Mouse (Mus musculus) forebrain, postnatal 0 days (tissue): ENCODE data around the gene Calm5. TPM values are rescaled to one million over a fixed set of nuclear protein-coding genes. Genes with fewer than 3 reads are reported as not detected.

Experiments used
- ATAC-seq: fragments of 200-750 bp; cut with Nextera tagmentation; 2 replicates; pipeline ENCODE4 v1.8.0; 2017; ENCODE audit warnings: mild to moderate bottlenecking, moderate library complexity
- DNase-seq: peaks from one replicate; pipeline ENCODE4 v3.0.0-alpha.2; 2015
- H3K27ac ChIP-seq: fragments of 300-500 bp; sonication (generic); 2 replicates; pipeline ENCODE4 v1.5.1; 2014; ENCODE audit warnings: low read depth, mild to moderate bottlenecking, antibody characterized with exemption, low read length, moderate library complexity, mixed read lengths
- H3K27me3 ChIP-seq: fragments of 300-500 bp; sonication (generic); 2 replicates; pipeline ENCODE4 v1.6.1; 2014; ENCODE audit warnings: mild to moderate bottlenecking, low read length, mixed read lengths; ENCODE audit not compliant: insufficient read depth
- H3K36me3 ChIP-seq: fragments of 300-500 bp; sonication (generic); 2 replicates; pipeline ENCODE4 v1.6.1; 2014; ENCODE audit warnings: mild to moderate bottlenecking, moderate library complexity; ENCODE audit not compliant: insufficient read depth
- H3K4me1 ChIP-seq: fragments of 300-500 bp; sonication (generic); 2 replicates; pipeline ENCODE4 v1.6.1; 2014; ENCODE audit warnings: antibody characterized with exemption; ENCODE audit not compliant: insufficient read depth
- H3K4me2 ChIP-seq: fragments of 300-500 bp; sonication (generic); 2 replicates; pipeline ENCODE4 v1.6.1; 2014; ENCODE audit warnings: low read depth, mild to moderate bottlenecking, moderate library complexity
- H3K4me3 ChIP-seq: fragments of 300-500 bp; sonication (generic); 2 replicates; pipeline ENCODE4 v1.5.1; 2014; ENCODE audit warnings: low read depth, low read length, mixed read lengths
- H3K9ac ChIP-seq: fragments of 300-500 bp; sonication (generic); 2 replicates; pipeline ENCODE4 v1.6.1; 2014; ENCODE audit warnings: mild to moderate bottlenecking
- H3K9me3 ChIP-seq: fragments of 300-500 bp; sonication (generic); 2 replicates; pipeline ENCODE4 v1.6.1; 2016; ENCODE audit warnings: low read length
- CTCF ChIP-seq: sonication (generic); IDR thresholded peaks from 2 replicates; pipeline ENCODE4 v1.5.1; 2016; ENCODE audit warnings: antibody characterized with exemption, control low read depth, low read depth
- WGBS: fragments of 180-500 bp; shearing (Covaris S2); extraction: QIAGEN DNeasy Blood & Tissue Kit; methylation state at CpG from one replicate; pipeline ENCODE4 v1.1.7; 2014; 5-methylcytosine and 5-hydroxymethylcytosine counted together
- polyA plus RNA-seq: library from polyadenylated mRNA; unstranded; fragments of >200 nt; fragmentation: Nextera tagmentation; extraction: Ambion mirVana; gene quantifications from 2 replicates; pipeline ENCODE4 v1.2.1, GENCODE M21; 2015
- total RNA-seq: library from RNA; depleted of rRNA; stranded (reverse); fragments of >200 nt; gene quantifications from 2 replicates; pipeline ENCODE4 v1.2.3, GENCODE M21; 2014

The Calm5 gene
- total and polyA plus RNA-seq, 2 experiments from 2014 or later: not detected

GRCm38 (mm10) chr13:3886663-3887062 is 32.7 kb downstream of the Calm5 start:
- Histone ChIP-seq H3K27me3 (no peaks in the 10 kb centered on the region), H3K4me3 (no peak overlapping the region), H3K27ac (no peak overlapping the region), H3K36me3 (0 out of 2 replicates have a peak, but pooled peaks cover 17% of the 10 kb centered on the region), H3K9me3 (no peaks in the 10 kb centered on the region), H3K9ac (no peak overlapping the region), H3K4me1 (no peaks in the 10 kb centered on the region), H3K4me2 (no peak overlapping the region)
- no peak for TF ChIP-seq CTCF
- 95% methylated on average over 7 of the region's 7 CpGs for WGBS
- ATAC-seq (no peak), DNase-seq (no peak)

- Histone ChIP-seq H3K4me3 (no peak overlapping the region), H3K9ac (no peak overlapping the region), H3K27me3 (no peaks in the 10 kb centered on the region), H3K9me3 (no peaks in the 10 kb centered on the region), H3K27ac (no peak overlapping the region), H3K4me1 (no peaks in the 10 kb centered on the region), H3K4me2 (no peak overlapping the region), H3K36me3 (0 out of 2 replicates have a peak, but pooled peaks cover 17% of the 10 kb centered on the region)
- no peak for DNase-seq
- TF ChIP-seq CTCF: no peak
- WGBS: 84% methylated on average over 3 of the region's 3 CpGs
- no peak for ATAC-seq
Measured at GRCm38 (mm10) chr13:3889111-3889510, 35.1 kb downstream of the Calm5 start.

DNA sequence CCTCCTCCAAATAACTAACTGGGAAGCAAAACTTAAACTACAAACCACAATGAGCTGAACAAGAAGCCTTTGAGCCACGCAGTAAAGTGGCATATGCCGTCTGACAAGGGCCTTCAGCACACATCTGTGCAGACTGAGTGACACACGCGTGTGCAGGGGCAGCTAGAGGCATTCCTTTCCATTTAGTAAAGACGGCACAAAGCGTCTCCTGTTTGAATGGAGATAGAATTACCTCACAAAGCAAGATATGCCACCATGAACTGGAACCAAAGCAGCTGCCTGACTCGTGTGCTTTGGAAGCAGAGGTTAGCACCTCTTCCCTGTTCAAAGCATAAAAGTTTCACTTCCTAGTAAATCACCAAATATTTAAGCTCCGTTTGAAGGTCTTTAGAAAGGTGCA is 36.1 kb downstream of the Calm5 start:
- no peak for ATAC-seq
- Histone ChIP-seq H3K9ac (no peak overlapping the region), H3K4me1 (no peaks in the 10 kb centered on the region), H3K27ac (no peak overlapping the region), H3K4me2 (no peak overlapping the region), H3K9me3 (no peaks in the 10 kb centered on the region), H3K36me3 (0 out of 2 replicates have a peak, but pooled peaks cover 17% of the 10 kb centered on the region), H3K4me3 (no peak overlapping the region), H3K27me3 (no peaks in the 10 kb centered on the region)
- TF ChIP-seq CTCF: no peak
- WGBS: 54% methylated on average over 8 of the region's 8 CpGs
- DNase-seq: no peak

- DNase-seq: no peak
- Histone ChIP-seq H3K27ac (no peak overlapping the region), H3K4me3 (no peak overlapping the region), H3K9me3 (no peaks in the 10 kb centered on the region), H3K4me2 (no peak overlapping the region), H3K4me1 (no peaks in the 10 kb centered on the region), H3K27me3 (no peaks in the 10 kb centered on the region), H3K36me3 (0 out of 2 replicates have a peak, but pooled peaks cover 14% of the 10 kb centered on the region), H3K9ac (no peak overlapping the region)
- no peak for ATAC-seq
- 59% methylated on average over 8 of the region's 8 CpGs for WGBS
- TF ChIP-seq CTCF: no peak
Measured at GRCm38 (mm10) chr13:3891479-3892087, 37.6 kb downstream of the Calm5 start.

DNA sequence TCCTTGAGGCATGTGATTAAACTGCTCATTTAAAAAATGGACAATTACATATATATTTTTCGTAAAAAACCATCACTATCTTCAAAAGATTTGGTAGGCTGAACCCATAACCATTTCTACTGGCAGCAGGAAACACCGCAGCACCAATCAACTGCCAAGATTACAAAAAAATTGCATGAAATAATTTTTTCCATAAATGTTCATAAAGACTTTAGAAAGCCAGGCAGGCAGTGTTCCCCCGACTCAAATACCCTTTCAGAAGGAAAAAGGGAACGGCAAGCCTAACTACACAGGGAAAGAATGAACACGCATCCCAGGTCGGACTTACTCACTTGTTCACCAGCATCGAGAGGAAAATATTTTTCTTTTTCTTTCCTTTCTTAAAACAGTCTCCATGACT is 38.6 kb downstream of the Calm5 start:
- H3K4me2 ChIP-seq: peak overlapping the region; percentile 78
- no peak for TF ChIP-seq CTCF
- H3K36me3 ChIP-seq: 0 out of 2 replicates have a peak, but pooled peaks cover 4% of the 10 kb centered on the region
- no peaks in the 10 kb centered on the region for H3K4me1 ChIP-seq
- no peaks in the 10 kb centered on the region for H3K27me3 ChIP-seq
- DNase-seq (no peak), ATAC-seq (no peak)
- peak overlapping the region; percentile 49 for H3K4me3 ChIP-seq
- no peaks in the 10 kb centered on the region for H3K9me3 ChIP-seq
- H3K27ac ChIP-seq: no peak overlapping the region
- WGBS: 22% methylated on average over 7 of the region's 7 CpGs
- H3K9ac ChIP-seq: 0 out of 2 replicates have a peak overlapping the region, but pooled peaks have one; percentile 54

- WGBS: under 1% methylated on average over 35 of the region's 35 CpGs
- Histone ChIP-seq H3K4me2 (peak overlapping the region; percentile 78), H3K4me3 (peak overlapping the region; percentile 49), H3K9ac (peak overlapping the region; percentile 54), H3K9me3 (no peaks in the 10 kb centered on the region), H3K36me3 (no peaks in the 10 kb centered on the region), H3K4me1 (no peaks in the 10 kb centered on the region), H3K27ac (no peak overlapping the region), H3K27me3 (no peaks in the 10 kb centered on the region)
- 0 out of 2 replicates have a peak, but pooled peaks have one; percentile 13 for TF ChIP-seq CTCF
- DNase-seq (peak; percentile 83), ATAC-seq (peak; percentile 99)
Measured at GRCm38 (mm10) chr13:3893126-3893734, 39.3 kb downstream of the Calm5 start.

- 75% methylated on average over 8 of the region's 8 CpGs for WGBS
- Histone ChIP-seq H3K27ac (no peak overlapping the region), H3K36me3 (no peaks in the 10 kb centered on the region), H3K4me3 (no peak overlapping the region), H3K4me1 (no peaks in the 10 kb centered on the region), H3K9ac (no peak overlapping the region), H3K9me3 (no peaks in the 10 kb centered on the region), H3K4me2 (no peak overlapping the region), H3K27me3 (no peaks in the 10 kb centered on the region)
- DNase-seq: no peak
- no peak for ATAC-seq
- no peak for TF ChIP-seq CTCF
Measured at GRCm38 (mm10) chr13:3894549-3894948, 40.6 kb downstream of the Calm5 start.
